Mouse (Mus musculus) testis, adult 10 weeks (tissue): ENCODE data around the gene Snx33. TPM values are rescaled to one million over a fixed set of nuclear protein-coding genes. Genes with fewer than 3 reads are reported as not detected.

Experiments used
- polyA plus RNA-seq: library from polyadenylated mRNA; stranded (reverse); fragments of 350-450 nt; fragmentation: Illumina TruSeq; extraction: RNeasy Lipid Tissue Mini Kit (QIAGEN cat#74804); gene quantifications from one replicate; pipeline ENCODE4 v1.2.3, GENCODE M21; 2014; ENCODE audit warnings: low read depth, low replicate concordance

Snx33 gene
- 2.4 TPM for polyA plus RNA-seq

GRCm38 (mm10) chr9:56928041-56928811, at the start of gene Snx33:
Snx33 (minus strand) TSS chr9:56928371.

DNA sequence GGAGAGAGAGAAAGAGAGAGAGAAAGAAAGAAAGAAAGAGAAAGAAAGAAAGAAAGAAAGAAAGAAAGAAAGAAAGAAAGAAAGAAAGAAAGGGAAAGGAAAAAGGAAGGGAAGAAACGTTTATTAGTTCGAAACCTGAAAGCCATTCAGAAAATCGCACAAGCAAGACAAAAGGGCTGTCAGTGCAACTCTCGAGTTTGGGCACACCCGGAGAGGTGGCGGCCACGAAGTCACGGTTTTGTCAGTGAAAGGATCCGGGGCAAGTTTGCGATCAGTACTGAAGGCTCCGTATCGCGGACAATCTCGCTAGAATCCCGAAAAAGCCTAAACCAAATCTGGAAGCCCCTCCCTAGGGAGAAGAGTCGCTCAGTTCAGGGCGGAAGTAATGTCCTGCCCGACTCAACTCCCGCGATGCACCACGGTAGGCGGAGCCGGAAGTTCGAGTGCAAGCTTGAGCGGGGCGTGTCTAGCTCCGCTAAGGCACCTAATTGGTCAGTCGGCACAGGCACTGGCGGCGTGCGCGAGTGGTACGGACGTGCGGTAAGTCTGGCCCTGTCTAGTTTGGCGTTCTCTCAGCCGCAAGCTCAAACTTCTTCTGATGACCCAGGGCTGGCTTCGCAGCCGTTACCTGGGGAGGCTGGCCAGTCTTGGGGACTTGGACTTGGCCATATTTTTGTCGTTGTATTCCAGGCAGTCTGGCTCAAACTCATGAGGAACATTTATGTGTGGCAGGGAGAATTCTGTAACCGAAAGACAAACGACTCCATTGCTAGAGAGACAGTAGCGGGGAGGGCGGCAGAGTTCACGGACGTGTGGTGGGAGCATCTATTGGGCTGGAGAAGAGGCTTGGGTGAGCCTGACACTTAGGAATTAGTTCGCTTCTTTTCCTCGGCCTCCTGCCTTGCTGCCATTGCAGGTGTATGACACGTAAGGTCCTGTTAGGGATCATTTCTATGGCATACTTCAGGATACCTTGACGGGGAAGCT, 22.5 kb upstream of the Snx33 start, which contains the start of gene Snupn:
Gene Snupn, plus strand, starts transcription at position 465 of the 987 bp plus-strand sequence.

GRCm38 (mm10) chr9:56937223-56938160, 9.3 kb upstream of the Snx33 start, which contains the start of gene Imp3:
Imp3 (plus strand) TSS chr9:56937475.

Other genes with a start within 250 kb of the Snx33 start
- gene Lingo1, start 131.9 kb downstream of the Snx33 start, polyA plus RNA-seq: 0.11 TPM
- 43.4 TPM for gene Odf3l1, start 63.7 kb downstream of the Snx33 start, polyA plus RNA-seq
- gene Cspg4, start 63.3 kb downstream of the Snx33 start, polyA plus RNA-seq: 0.10 TPM
- gene Imp3, start 9.1 kb upstream of the Snx33 start, polyA plus RNA-seq: 12.1 TPM
- 35.1 TPM for gene Snupn, start 22.5 kb upstream of the Snx33 start, polyA plus RNA-seq
- 24.0 TPM for gene Ptpn9, start 66.6 kb upstream of the Snx33 start, polyA plus RNA-seq
- 42.0 TPM for gene Sin3a, start 143.7 kb upstream of the Snx33 start, polyA plus RNA-seq
- 13.0 TPM for gene Man2c1, start 202.3 kb upstream of the Snx33 start, polyA plus RNA-seq
- gene Neil1, start 219.9 kb upstream of the Snx33 start, polyA plus RNA-seq: not detected
- gene Commd4, start 230.0 kb upstream of the Snx33 start, polyA plus RNA-seq: 3.4 TPM